Mouse (Mus musculus): Measurements from ENCODE around the gene Smad6.

DNA sequence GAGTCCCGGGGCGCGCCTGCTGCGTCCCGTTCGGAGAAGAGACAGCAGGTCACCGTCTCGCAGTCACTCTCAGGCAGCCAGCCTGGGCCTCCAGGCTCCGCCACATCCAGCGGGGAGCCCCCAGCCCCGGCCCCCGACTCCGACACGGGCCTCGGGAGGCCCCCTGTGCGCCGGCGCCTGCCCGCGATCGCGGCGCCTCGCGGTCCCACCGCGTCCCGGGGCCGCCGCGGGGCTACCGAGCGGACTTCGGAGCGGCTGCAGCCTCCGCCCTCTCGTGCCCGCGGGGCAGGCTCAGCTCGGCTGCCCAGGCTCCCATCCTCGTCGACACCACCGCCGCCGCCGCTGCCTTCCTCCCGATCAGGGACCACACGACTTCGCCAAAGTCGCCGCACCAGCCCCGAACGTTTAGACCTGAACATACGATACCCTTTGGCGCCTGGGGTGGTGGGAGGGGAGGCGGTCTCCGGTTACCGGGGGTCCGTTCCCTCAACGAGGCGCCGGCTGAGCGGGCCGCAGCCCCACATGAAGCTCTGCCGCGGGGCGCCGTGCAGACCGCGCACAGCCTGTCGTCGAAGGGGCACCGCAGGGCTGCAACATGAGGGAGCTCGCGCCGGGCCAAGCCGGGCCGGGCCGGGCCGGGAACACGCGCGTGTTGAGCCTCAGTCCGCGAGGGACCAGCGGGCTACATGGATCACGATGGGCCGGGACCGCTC, 1.1 kb downstream of the Smad6 start:
- no peak for TF ChIP-seq CTCF (IDR thresholded peaks at IDR 0.05; ENCODE audit: low read depth)
- TF ChIP-seq EP300 (IDR thresholded peaks at IDR 0.05; ENCODE audit: low read depth): no peak
